Mouse (Mus musculus): ENCODE data around the gene Col1a2. TPM values are rescaled to one million over a fixed set of nuclear protein-coding genes. Genes with fewer than 3 reads are reported as not detected.

The Col1a2 gene
- total and polyA plus RNA-seq, 3 experiments, result not detected

DNA sequence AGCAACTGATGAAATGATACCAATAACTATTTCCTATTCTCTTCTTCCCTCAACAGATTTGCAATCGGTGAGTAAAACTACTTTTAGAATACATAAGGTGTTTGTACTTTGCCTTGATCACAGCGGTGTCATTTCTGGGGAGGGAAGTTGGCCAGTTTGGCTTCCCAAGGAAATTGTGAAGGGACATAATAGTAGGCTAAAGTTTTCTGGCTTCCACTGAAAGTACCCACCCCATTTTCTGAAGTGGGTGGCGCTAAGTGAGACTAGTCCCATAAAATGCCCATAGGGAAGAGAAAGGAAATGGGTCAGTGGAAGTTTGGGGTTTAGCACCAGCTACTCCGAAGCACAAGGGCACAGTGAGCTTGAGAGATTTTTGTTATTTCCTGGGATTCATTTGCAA lies 3.7 kb downstream of the Col1a2 start:
- no peak overlapping the region for H3K27ac ChIP-seq (ENCODE audit: control insufficient read depth, low read depth, low read length)
- TF ChIP-seq UBTF (IDR thresholded peaks at IDR 0.05; ENCODE audit: borderline replicate concordance, insufficient read depth, low read depth, low read length), result no peak
- no peak for TF ChIP-seq GATA1 (IDR thresholded peaks at IDR 0.05; ENCODE audit: low read depth, low read length)
- TF ChIP-seq CHD1 (IDR thresholded peaks at IDR 0.05; ENCODE audit: low read depth, low read length), result no peak
- no peak for TF ChIP-seq CHD2 (IDR thresholded peaks at IDR 0.05; ENCODE audit: low read length)
- no peak for TF ChIP-seq MAFK (IDR thresholded peaks at IDR 0.05; ENCODE audit: borderline replicate concordance, low read depth, low read length)
- TF ChIP-seq MAX (IDR thresholded peaks at IDR 0.05; ENCODE audit: low read length), result no peak
- TF ChIP-seq RCOR1 (IDR thresholded peaks at IDR 0.05; ENCODE audit: low read depth, low read length), result no peak
- no peak for TF ChIP-seq SMC3 (IDR thresholded peaks at IDR 0.05; ENCODE audit: low read depth, low read length)
- no peak for TF ChIP-seq MYC (IDR thresholded peaks at IDR 0.05; ENCODE audit: low read depth, low read length)
- H3K4me1 ChIP-seq (ENCODE audit: control insufficient read depth in 1 of 2, insufficient read depth in 2 of 2, low read length in 2 of 2), result no peaks in the 10 kb centered on the region
- no peaks in the 10 kb centered on the region for H3K79me2 ChIP-seq (ENCODE audit: control insufficient read depth, insufficient read depth, low read length, poor library complexity)
- H3K4me3 ChIP-seq (ENCODE audit: control insufficient read depth in 1 of 2, insufficient read depth in 1 of 2, low read depth in 2 of 2, low read length in 2 of 2), result no peak overlapping the region
- H3K9me3 ChIP-seq (replicated peaks; ENCODE audit: insufficient read depth, low read length), result no peaks in the 10 kb centered on the region
- no peak for DNase-seq (ENCODE audit: low read depth, low spot score)
- H3K27me3 ChIP-seq (ENCODE audit: control insufficient read depth in 1 of 2, insufficient read depth in 2 of 2, low read length in 2 of 2), result peaks cover 7 to 8% of the 10 kb centered on the region in 2 experiments; a peak in 3 of 4 replicates
- H3K36me3 ChIP-seq (ENCODE audit: control insufficient read depth in 1 of 2, insufficient read depth in 2 of 2, low read length in 2 of 2), result no peaks in the 10 kb centered on the region
- no peak overlapping the region for H3K9ac ChIP-seq (ENCODE audit: control insufficient read depth, low read depth, low read length, poor library complexity, severe bottlenecking)

GRCm38 (mm10) chr6:4509395-4509794 lies 4.8 kb downstream of the Col1a2 start:
- Histone ChIP-seq H3K79me2 (ENCODE audit: control insufficient read depth, insufficient read depth, low read length, poor library complexity) (no peaks in the 10 kb centered on the region), H3K4me3 (ENCODE audit: control insufficient read depth in 1 of 2, insufficient read depth in 1 of 2, low read depth in 2 of 2, low read length in 2 of 2) (no peak overlapping the region), H3K9ac (ENCODE audit: control insufficient read depth, low read depth, low read length, poor library complexity, severe bottlenecking) (no peak overlapping the region), H3K9me3 (replicated peaks; ENCODE audit: insufficient read depth, low read length) (no peaks in the 10 kb centered on the region), H3K27me3 (ENCODE audit: control insufficient read depth in 1 of 2, insufficient read depth in 2 of 2, low read length in 2 of 2) (peaks cover 3 to 6% of the 10 kb centered on the region in 2 experiments; a peak in 3 of 4 replicates), H3K4me1 (ENCODE audit: control insufficient read depth in 1 of 2, insufficient read depth in 2 of 2, low read length in 2 of 2) (no peaks in the 10 kb centered on the region), H3K36me3 (ENCODE audit: control insufficient read depth in 1 of 2, insufficient read depth in 2 of 2, low read length in 2 of 2) (no peaks in the 10 kb centered on the region), H3K27ac (ENCODE audit: control insufficient read depth, low read depth, low read length) (no peak overlapping the region)
- TF ChIP-seq MEF2A (IDR thresholded peaks at IDR 0.05; ENCODE audit: extremely low read depth, insufficient replicate concordance, low read depth, low read length, poor library complexity, severe bottlenecking) (no peak), POLR2AphosphoS2 (IDR thresholded peaks at IDR 0.05; ENCODE audit: low read length) (no peak), MAZ (IDR thresholded peaks at IDR 0.05; ENCODE audit: low read depth, low read length) (no peak), MAFK (IDR thresholded peaks at IDR 0.05; ENCODE audit: borderline replicate concordance, low read depth, low read length) (no peak), POLR2AphosphoS5 (IDR thresholded peaks at IDR 0.05; ENCODE audit: borderline replicate concordance, low read depth, low read length) (no peak), MYB (IDR thresholded peaks at IDR 0.05; ENCODE audit: low read depth, low read length) (no peak), SIN3A (IDR thresholded peaks at IDR 0.05; ENCODE audit: low read length) (no peak), ZNF384 (IDR thresholded peaks at IDR 0.05; ENCODE audit: low read depth, low read length) (no peak), POLR2A (IDR thresholded peaks at IDR 0.05; ENCODE audit: control insufficient read depth in 1 of 2, insufficient read depth in 1 of 2, low read depth in 1 of 2, low read length in 2 of 2, poor library complexity in 1 of 2) (no peak), RAD21 (IDR thresholded peaks at IDR 0.05; ENCODE audit: low read depth, low read length) (no peak), E2F4 (IDR thresholded peaks at IDR 0.05; ENCODE audit: borderline replicate concordance, low read depth, low read length) (no peak)
- DNase-seq (ENCODE audit: low read depth, low spot score), result no peak

All from MEL (cell line).